Mouse (Mus musculus) gastrocnemius, adult 2 months (tissue): ENCODE data around the gene Ppp1r13l. TPM values are rescaled to one million over a fixed set of nuclear protein-coding genes. Genes with fewer than 3 reads are reported as not detected.

Experiments
- DNase-seq: peaks from one replicate; pipeline ENCODE4 v3.0.0; 2022
- H3K27ac ChIP-seq: fragments of 200-600 bp; 2 replicates; pipeline ENCODE4 v1.8.1; 2022; ENCODE audit warnings: mild to moderate bottlenecking
- H3K4me3 ChIP-seq: fragments of 200-600 bp; 2 replicates; pipeline ENCODE4 v1.8.1; 2022; ENCODE audit warnings: mild to moderate bottlenecking, moderate library complexity
- CTCF ChIP-seq: fragments of 200-600 bp; IDR thresholded peaks from 2 replicates; pipeline ENCODE4 v1.8.1; 2022; ENCODE audit warnings: antibody characterized with exemption, mild to moderate bottlenecking, moderate library complexity
- intact Hi-C: fragments of 180-260 bp; cut with DNase I; formaldehyde crosslinking; loops from one replicate; pipeline ENCODE4 v1.15.1; 2025
- total RNA-seq, 2 experiments: library from RNA; stranded (reverse); gene quantifications; 2 replicates each; pipeline ENCODE4 v1.2.3; 2021

Gene Ppp1r13l
- total RNA-seq, 2 experiments from 2014 or later, result 2.1 to 4.9 TPM

- DNase-seq, result peak; percentile 96
- Histone ChIP-seq H3K27ac (peak overlapping the region; percentile 94), H3K4me3 (peak overlapping the region; percentile 88)
- intact Hi-C loops, result loop anchor here (5.0 kb wide), 2 partner anchors 64 to 129 kb away; no protein-coding TSS in a partner anchor
- no peak for TF ChIP-seq CTCF
Measured at GRCm38 (mm10) chr7:19360944-19361343, 1.4 kb downstream of the Ppp1r13l start.

DNA sequence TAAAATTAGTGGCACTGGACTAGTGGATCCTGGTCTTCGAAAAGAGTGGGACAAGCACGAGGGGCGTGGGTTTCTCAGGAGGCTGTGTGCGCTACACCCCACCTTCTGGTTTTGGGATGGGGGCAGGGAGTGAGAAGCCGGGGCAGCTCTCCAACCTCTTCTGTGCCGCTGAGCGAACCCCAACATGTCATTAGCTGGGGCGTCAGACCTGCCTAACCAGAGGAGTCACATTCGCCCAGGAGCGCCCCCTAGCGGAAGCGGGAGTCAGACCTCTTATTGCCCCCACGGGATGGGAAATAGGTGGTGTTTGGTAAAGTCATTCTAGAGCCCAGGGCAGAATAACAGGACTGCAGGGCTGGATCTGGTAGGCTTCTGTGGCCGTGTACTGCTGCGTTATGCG is 2.2 kb downstream of the Ppp1r13l start:
- peak; percentile 89 for TF ChIP-seq CTCF
- H3K27ac ChIP-seq, result peak overlapping the region; percentile 94
- H3K4me3 ChIP-seq, result peak overlapping the region; percentile 88
- intact Hi-C loops, result loop anchor here (5.0 kb wide), 2 partner anchors 64 to 129 kb away; no protein-coding TSS in a partner anchor
- DNase-seq, result peak; percentile 89

DNA sequence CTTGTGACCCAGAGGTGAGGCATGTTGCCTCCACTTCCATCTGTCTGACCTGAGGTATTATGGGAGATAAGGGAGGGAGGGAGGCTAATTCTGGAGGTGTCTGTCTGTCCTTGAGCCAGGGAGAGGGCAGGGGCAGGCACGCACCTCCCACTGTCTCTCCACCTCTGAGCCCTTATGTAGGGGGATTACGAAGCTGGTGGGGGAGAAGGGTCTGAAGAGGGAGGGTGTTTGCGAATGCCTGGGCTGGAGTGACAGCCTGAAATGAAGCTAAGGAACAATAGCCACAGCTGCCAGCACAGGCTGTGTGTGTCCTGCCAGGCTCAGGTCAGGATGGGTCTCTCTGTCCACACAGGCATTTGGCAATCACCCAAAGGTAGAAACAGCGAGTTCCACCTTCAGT is 2.7 kb downstream of the Ppp1r13l start:
- Histone ChIP-seq H3K27ac (peak overlapping the region; percentile 94), H3K4me3 (peak overlapping the region; percentile 88)
- intact Hi-C loops, result loop anchor here (5.0 kb wide), 2 partner anchors 65 to 130 kb away; no protein-coding TSS in a partner anchor
- no peak for TF ChIP-seq CTCF
- DNase-seq, result no peak

DNA sequence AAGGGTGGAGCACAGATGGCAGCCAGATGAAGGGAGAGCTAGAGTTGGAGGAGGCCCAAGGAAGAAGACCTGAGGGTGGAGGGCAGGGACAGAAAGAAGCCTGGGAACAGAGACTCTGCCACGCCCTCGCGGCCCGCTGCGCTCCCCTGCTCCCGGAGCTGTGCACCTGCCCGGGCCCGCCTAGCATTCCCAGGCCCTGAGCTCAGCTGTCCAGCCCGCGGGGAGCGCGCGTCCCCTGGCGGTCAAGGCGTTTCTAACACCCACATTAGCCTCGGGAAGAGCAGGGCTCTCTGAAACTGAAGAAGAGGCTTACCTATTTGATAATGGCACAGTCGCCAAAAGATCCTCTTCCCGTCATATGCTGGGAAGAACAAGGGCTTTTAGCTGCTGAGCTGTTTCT is 4.3 kb downstream of the Ppp1r13l start:
- peak; percentile 89 for DNase-seq
- intact Hi-C loops, result loop anchor here (5.0 kb wide), 2 partner anchors 67 to 132 kb away; no protein-coding TSS in a partner anchor

DNA sequence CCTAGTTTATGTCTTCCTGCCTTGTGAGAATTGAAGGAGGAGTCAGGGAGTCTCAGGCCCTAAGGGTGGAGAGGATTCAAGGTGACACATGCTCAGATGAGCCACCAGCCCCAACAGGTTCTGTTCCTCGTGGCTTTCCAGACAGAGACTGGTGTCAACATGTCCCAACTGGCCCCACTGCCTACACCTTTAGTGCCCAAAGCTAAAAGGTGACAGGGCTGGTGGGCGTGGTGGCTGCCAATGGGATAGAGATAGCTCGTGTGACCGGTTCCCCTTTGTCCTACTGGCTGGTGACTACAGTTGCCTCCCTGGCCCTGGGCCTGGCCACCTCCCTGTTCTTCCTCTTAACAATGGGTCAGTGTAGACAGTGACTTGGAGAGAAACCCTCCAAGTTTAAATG is 5.8 kb downstream of the Ppp1r13l start:
- intact Hi-C loops, result no loop called here
- no peak for TF ChIP-seq CTCF
- H3K27ac ChIP-seq, result no peak overlapping the region
- DNase-seq, result no peak
- no peak overlapping the region for H3K4me3 ChIP-seq

More for the DNA sequence above, 4.3 kb downstream of the Ppp1r13l start:
- peak overlapping the region; percentile 53 for H3K4me3 ChIP-seq
- H3K27ac ChIP-seq, result peak overlapping the region; percentile 50
- TF ChIP-seq CTCF, result peak; percentile 98

- Histone ChIP-seq H3K27ac (no peak overlapping the region), H3K4me3 (no peak overlapping the region)
- no peak for TF ChIP-seq CTCF
- intact Hi-C loops, result no loop called here
- no peak for DNase-seq
Measured at GRCm38 (mm10) chr7:19368380-19368779, 8.8 kb downstream of the Ppp1r13l start.

GRCm38 (mm10) chr7:19369823-19370425 is 10.4 kb downstream of the Ppp1r13l start:
- intact Hi-C loops, result no loop called here
- Histone ChIP-seq H3K27ac (0 out of 2 replicates have a peak overlapping the region, but pooled peaks have one; percentile 38), H3K4me3 (peak overlapping the region; percentile 70)
- peak; percentile 90 for TF ChIP-seq CTCF
- DNase-seq, result peak; percentile 76

DNA sequence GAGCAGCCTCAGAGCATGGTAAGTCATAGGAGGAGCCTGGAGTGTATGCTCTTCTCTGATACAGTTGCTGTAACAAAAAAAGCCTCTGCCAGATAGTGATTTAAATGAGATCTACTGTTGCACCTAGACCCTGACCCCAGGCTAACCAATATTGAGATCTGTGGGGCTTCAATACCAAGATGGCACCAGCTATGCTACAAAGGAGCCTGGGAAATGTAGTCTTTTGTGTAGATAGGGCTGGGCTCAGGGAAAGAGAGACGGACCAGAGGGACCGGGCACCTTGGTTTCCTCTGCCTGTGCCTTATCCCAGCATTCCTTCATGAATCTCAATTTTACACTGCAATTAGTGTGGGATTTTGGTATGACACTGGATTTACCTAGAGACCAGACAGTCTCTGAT is 13.8 kb downstream of the Ppp1r13l start:
- no peak for TF ChIP-seq CTCF
- no peak for DNase-seq
- H3K4me3 ChIP-seq, result no peak overlapping the region
- H3K27ac ChIP-seq, result no peak overlapping the region
- intact Hi-C loops, result no loop called here

- Histone ChIP-seq H3K27ac (no peak overlapping the region), H3K4me3 (no peak overlapping the region)
- no peak for DNase-seq
- intact Hi-C loops, result no loop called here
- TF ChIP-seq CTCF, result no peak
Measured at GRCm38 (mm10) chr7:19375368-19375767, 15.8 kb downstream of the Ppp1r13l start.

DNA sequence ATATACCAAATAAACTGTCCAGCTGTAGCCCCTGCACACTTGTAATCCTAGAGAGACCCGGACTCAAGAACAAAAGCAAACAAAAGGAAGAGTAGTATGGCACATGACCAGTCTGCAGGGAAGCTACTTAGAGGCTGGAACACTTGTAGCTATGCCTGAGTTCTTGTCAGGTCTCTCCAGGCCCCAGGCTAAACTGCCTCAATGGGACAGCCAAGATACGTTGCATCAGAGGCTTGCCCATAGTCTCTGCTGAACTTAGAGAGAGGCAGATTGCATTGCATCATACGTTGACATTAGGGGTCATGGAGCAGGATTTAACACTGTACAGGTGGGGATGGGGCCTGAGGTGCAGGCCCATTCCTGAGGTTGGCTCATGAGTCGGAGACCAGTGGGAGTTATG is 16.5 kb downstream of the Ppp1r13l start:
- DNase-seq, result no peak
- TF ChIP-seq CTCF, result no peak
- Histone ChIP-seq H3K27ac (no peak overlapping the region), H3K4me3 (no peak overlapping the region)
- intact Hi-C loops, result no loop called here

DNA sequence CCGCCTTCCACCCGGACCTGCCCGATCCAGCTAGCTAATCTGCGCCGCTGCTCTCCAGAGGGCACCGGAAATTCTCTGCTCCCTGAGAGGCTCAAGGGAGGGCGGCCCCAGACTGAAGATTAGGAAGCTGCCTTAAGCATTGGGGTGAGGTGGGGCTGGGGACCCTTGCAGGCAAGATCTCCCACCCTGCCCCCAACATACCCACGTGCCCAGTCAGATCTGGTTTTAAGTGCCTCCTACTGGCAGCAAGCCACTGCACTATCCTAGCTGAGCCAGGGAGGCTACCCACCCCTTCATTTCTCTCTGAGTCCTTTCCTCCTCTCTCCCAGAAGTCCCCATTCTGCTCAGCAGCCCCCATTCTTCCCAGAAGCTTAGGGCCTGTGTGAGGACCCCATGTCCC is 18.5 kb downstream of the Ppp1r13l start:
- no peak for TF ChIP-seq CTCF

GRCm38 (mm10) chr7:19381377-19382165 is 22.0 kb downstream of the Ppp1r13l start, which contains the start of gene Ercc2:
Ercc2 (plus strand) TSS chr7:19382010.
- intact Hi-C loops, result no loop called here

More for the DNA sequence above, 18.5 kb downstream of the Ppp1r13l start:
- Histone ChIP-seq H3K27ac (no peak overlapping the region), H3K4me3 (no peak overlapping the region)
- no peak for DNase-seq
- intact Hi-C loops, result no loop called here

DNA sequence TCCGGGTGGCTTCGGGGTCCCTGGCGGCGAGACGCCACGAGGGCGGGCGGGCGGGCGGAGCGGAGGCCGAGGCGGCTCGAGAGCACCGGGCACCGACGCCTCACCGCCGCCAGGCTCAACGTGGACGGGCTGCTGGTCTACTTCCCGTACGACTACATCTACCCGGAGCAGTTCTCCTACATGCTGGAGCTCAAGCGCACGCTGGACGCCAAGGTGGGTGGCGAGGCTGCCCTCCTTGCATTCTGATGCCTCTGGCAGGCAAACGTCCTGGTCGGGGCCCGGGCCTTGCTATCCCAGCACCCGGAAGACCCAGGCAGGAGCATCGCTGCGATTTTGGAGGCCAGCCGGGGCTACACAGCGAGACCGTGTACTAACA is 22.6 kb downstream of the Ppp1r13l start:
- Histone ChIP-seq H3K4me3 (peak overlapping the region; percentile 83), H3K27ac (peak overlapping the region; percentile 83)
- TF ChIP-seq CTCF, result peak; percentile 19; the same call in 1 of the 2 replicates
- intact Hi-C loops, result no loop called here
- no peak for DNase-seq

More at GRCm38 (mm10) chr7:19381377-19382165, 22.0 kb downstream of the Ppp1r13l start, which contains the start of gene Ercc2:
- TF ChIP-seq CTCF, result no peak
- peak within 1 kb of the TSS; percentile 83 for H3K4me3 ChIP-seq
- H3K27ac ChIP-seq, result peak within 1 kb of the TSS; percentile 83
- DNase-seq, result peak; percentile 100
